Mouse (Mus musculus) G1E-ER4 (cell line): ENCODE measurements around the gene Ahsg. TPM values are rescaled to one million over a fixed set of nuclear protein-coding genes. Genes with fewer than 3 reads are reported as not detected.

ENCODE experiments used
- GATA1 ChIP-seq: IDR thresholded peaks from one replicate; pipeline ENCODE4 v1.8.0; 2012; ENCODE audit warnings: low read length, inconsistent platforms
- polyA plus RNA-seq: library from polyadenylated mRNA; stranded (reverse); fragments of >175 nt; gene quantifications from 2 replicates; pipeline ENCODE4 v1.2.3, GENCODE M21; 2012

Ahsg gene
- polyA plus RNA-seq, 1 experiment = 0.21 TPM

- TF ChIP-seq GATA1 = no peak
Measured at GRCm38 (mm10) chr16:22878716-22879115, 12.4 kb upstream of the Ahsg start.

- no peak for TF ChIP-seq GATA1
Measured at GRCm38 (mm10) chr16:22879945-22880595, 11.0 kb upstream of the Ahsg start.

DNA sequence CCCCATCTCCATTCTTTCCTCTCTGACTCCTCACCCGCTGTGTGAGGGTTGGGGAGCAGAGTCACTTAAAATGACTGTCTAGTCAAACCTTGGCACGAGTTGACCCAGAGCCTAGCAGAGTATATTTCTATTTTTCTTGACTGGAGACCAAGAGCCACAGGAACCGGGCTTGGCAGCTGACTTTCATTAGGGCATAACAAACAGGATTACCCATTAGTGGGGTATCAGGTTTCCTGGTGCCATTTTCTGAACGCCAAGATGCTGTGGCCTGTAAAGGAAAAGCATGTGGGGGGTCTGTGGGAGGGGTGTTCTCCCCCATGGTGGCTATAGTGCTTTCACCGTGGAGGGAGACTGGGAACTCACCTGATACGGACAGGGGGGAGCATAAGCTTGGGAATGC is 10.2 kb upstream of the Ahsg start:
- TF ChIP-seq GATA1 = no peak

- peak; percentile 57 for TF ChIP-seq GATA1
Measured at GRCm38 (mm10) chr16:22881487-22881886, 9.6 kb upstream of the Ahsg start.

GRCm38 (mm10) chr16:22883441-22883840 is 7.6 kb upstream of the Ahsg start:
- TF ChIP-seq GATA1 = no peak

GRCm38 (mm10) chr16:22885356-22885755 is 5.7 kb upstream of the Ahsg start:
- TF ChIP-seq GATA1 = no peak

GRCm38 (mm10) chr16:22886726-22887125 is 4.4 kb upstream of the Ahsg start:
- TF ChIP-seq GATA1 = no peak

GRCm38 (mm10) chr16:22888835-22889234 is 2.2 kb upstream of the Ahsg start:
- no peak for TF ChIP-seq GATA1

- TF ChIP-seq GATA1 = no peak
Measured at GRCm38 (mm10) chr16:22889716-22890115, 1.4 kb upstream of the Ahsg start.

DNA sequence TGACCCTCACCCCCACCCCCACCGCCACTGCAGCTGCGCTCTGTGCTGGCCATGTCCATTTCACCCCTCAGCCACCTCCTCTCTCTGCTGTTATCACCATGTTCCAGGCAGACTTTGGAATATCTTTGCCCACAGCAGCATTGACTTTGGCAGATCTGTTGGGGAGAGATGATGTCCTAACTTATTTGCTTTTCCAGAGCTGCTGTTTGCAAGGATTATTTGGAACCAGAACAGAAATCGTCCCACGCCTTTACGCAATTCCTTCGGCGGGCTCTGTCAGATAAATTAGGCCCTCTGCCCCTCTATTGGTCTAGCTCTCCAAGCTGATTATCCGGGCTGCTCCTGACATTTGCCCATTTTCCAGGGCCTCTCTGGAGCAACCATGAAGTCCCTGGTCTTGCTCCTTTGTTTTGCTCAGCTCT is 667 bp downstream of the Ahsg start:
- no peak for TF ChIP-seq GATA1

DNA sequence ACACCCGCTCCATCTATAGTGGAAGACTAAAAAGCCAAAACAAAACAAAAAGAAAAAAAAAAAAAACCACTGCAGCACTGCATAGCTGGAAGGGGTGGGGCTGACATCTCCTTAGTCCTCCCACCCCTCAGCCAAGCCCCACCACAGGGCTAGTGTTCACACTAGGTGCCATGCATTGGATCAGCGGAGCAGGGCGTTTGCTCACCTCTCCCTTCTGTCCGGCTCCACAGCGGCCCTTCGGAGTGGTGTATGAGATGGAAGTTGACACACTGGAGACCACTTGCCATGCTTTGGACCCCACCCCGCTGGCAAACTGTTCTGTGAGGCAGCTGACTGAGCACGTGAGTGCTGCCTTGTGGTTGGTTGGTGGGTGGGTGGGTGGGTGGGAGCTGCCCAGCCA is 3.0 kb downstream of the Ahsg start:
- no peak for TF ChIP-seq GATA1

DNA sequence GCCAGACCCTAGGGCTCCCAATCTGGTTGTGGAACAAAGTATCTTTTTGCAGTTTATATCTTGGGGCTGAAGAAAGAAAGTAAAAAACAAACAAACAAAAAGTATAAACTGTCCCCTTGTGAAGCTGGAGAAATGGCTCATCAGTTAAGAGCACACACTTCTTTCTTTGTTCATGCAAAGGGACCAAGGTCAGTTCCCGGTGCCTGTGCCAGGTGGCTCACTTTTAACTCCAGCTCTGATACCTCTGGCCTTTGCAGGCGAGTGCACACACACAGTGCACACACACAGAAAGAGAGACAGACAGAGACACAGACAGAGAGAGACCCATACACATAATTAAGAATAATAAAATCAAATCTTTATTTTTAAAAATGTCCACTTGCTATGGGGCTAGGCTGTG is 5.5 kb downstream of the Ahsg start:
- TF ChIP-seq GATA1 = no peak

DNA sequence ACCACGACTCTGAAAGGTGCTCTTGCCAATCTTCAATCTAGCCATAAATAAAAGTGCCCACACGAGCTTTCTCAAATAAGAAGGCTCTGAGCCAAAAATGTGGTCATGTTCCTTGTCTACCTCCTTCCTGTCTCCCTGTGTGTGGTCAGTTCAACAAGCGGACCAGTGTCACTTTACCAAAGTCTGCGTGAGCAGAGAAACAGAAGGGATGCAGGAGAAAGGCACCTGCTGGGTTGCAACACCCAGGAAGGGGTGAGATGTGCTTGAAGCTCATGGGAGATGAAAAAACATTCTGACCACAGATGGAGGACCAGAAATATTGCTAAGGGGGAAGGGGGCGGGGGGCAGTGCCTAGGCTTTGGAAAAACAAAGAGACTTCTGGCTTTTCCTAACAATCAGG is 8.3 kb downstream of the Ahsg start:
- TF ChIP-seq GATA1 = no peak

GRCm38 (mm10) chr16:22899866-22900570 is 8.9 kb downstream of the Ahsg start:
- TF ChIP-seq GATA1 = no peak

GRCm38 (mm10) chr16:22901326-22901725 is 10.2 kb downstream of the Ahsg start:
- no peak for TF ChIP-seq GATA1

GRCm38 (mm10) chr16:22909290-22909689 is 18.2 kb downstream of the Ahsg start:
- no peak for TF ChIP-seq GATA1

DNA sequence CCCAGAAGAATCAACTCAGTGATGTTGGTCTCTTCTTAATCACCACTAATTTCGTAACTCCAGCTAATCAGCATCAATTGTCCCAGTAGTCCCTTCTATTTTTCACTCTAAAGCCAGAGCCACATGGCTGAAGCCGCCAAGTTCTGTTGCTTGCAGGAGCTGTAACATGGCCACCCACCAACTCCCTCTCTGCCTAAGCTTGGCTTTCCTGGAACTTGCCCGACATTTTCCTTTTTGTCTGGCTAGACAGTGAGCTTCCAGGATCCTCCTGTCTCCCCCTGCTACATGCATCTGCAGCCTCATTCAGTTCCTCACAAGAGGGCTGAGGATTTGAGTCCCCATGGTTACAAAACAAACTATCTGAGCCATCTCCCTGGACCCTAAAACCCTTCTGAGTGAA is 20.9 kb downstream of the Ahsg start:
- TF ChIP-seq GATA1 = no peak
